Comparison of ENCODE assay signal across 17 mouse cellular contexts in genomic region chr13:51641424-51641823, GRCm38 (mm10).
"Had no signal": no experiment of that assay in that cellular context is flagged by ENCODE, and none has a peak within 500 bp of the region (broad histone marks: within the 10 kb centered on the region; RNA-seq: fewer than 3 reads in every experiment).

No protein-coding gene starts in this region.

- H3K4me2 ChIP-seq: midbrain, embryonic 11.5 days; midbrain, embryonic 13.5 days; midbrain, embryonic 15.5 days; neural tube, embryonic 12.5 days had no signal

- H3K4me3 ChIP-seq: lung, embryonic 15.5 days; megakaryocyte, embryonic 14.5 days; midbrain, embryonic 13.5 days; midbrain, embryonic 15.5 days; neural tube, embryonic 12.5 days; stomach, embryonic 15.5 days had no signal

- DNase-seq: lung, adult 2 months; lung, postnatal 14 days; lung, postnatal 36 days; right cerebral cortex, postnatal 14 days; thymus, adult 2 months; thymus, postnatal 25 days; thymus, postnatal 4 days had no signal

- H3K9ac ChIP-seq: lung, embryonic 15.5 days; midbrain, embryonic 13.5 days; midbrain, embryonic 15.5 days; neural tube, embryonic 12.5 days; stomach, embryonic 15.5 days had no signal

- ATAC-seq: lung, postnatal 0 days; midbrain, embryonic 13.5 days; midbrain, embryonic 15.5 days had no signal

- H3K4me1 ChIP-seq: stomach, embryonic 15.5 days had no signal

- H3K27ac ChIP-seq: lung, embryonic 15.5 days; macrophage; midbrain, embryonic 13.5 days; midbrain, embryonic 15.5 days; neural tube, embryonic 12.5 days; stomach, postnatal 0 days had no signal

- H3K27me3 ChIP-seq: lung, embryonic 15.5 days; megakaryocyte, embryonic 14.5 days; midbrain, embryonic 13.5 days; midbrain, embryonic 15.5 days; neural tube, embryonic 12.5 days; stomach, embryonic 15.5 days had no signal

- H3K36me3 ChIP-seq: lung, embryonic 15.5 days; midbrain, embryonic 13.5 days; midbrain, embryonic 15.5 days; neural tube, embryonic 12.5 days; stomach, embryonic 15.5 days had no signal

- H3K9me3 ChIP-seq: lung, embryonic 15.5 days; megakaryocyte, embryonic 14.5 days; midbrain, embryonic 13.5 days; midbrain, embryonic 15.5 days; neural tube, embryonic 12.5 days; stomach, embryonic 15.5 days had no signal
